Mouse (Mus musculus): ENCODE data around the gene Mab21l1.

GRCm38 (mm10) chr3:55790609-55791008, 8.3 kb downstream of the Mab21l1 start:
- TF ChIP-seq CTCF (IDR thresholded peaks at IDR 0.05; ENCODE audit: insufficient read depth, low read length) (no peak), POLR2A (IDR thresholded peaks at IDR 0.05; ENCODE audit: borderline replicate concordance, extremely low read depth, low read depth, low read length) (no peak)
